Mouse (Mus musculus) hindlimb bud, embryonic 11.5 days (tissue): Measurements from ENCODE around the gene Tm2d1.

Source experiments
- DNase-seq: peaks from one replicate; pipeline ENCODE4 v3.0.0-alpha.2; 2012; ENCODE audit warnings: low read depth, low spot score; ENCODE audit errors: extremely low spot score

Gene Tm2d1

DNA sequence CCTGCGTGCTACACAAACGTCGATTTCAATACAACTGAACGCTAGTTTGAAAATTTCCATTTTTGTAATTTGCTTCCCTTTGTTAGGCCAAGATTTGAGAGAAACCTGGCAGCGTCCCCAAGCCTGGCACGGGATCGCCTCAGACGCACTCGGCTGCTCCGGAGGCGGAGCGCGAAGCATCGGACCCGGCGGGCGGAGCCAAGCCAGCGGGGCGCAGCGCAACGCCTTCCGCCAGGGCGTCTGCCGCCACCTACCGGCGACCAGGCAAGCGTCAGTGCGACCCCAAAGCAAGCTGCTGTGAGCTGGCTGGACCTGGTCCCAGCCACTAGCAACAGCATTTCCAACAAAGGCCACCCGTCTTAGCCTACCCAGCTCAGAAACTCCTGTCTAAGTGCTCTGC is 60.9 kb downstream of the Tm2d1 start:
- DNase-seq = no peak

- no peak for DNase-seq
These were observed 61.6 kb downstream of the Tm2d1 start for GRCm38 (mm10) chr4:98321371-98322111.

GRCm38 (mm10) chr4:98318769-98319168 is 64.3 kb downstream of the Tm2d1 start:
- DNase-seq = no peak

- DNase-seq = no peak
These were observed 66.0 kb downstream of the Tm2d1 start for GRCm38 (mm10) chr4:98317149-98317548.
